Mouse (Mus musculus) midbrain, embryonic 16.5 days (tissue): ENCODE measurements at regions not wholly inside any gene's neighbourhood (a gene's known extent, or its start where the extent isn't known, plus 50 kb on each side); places are given as distances from the start of the nearest gene placed in this dataset.

Experiments used
- ATAC-seq: fragments of 200-750 bp; cut with Nextera tagmentation; 2 replicates; pipeline ENCODE4 v1.8.0; 2017; ENCODE audit warnings: moderate TSS enrichment
- H3K27ac ChIP-seq: fragments of 300-500 bp; sonication (generic); 2 replicates; pipeline ENCODE4 v1.5.1; 2014; ENCODE audit warnings: mild to moderate bottlenecking, low read length, mixed read lengths
- H3K27me3 ChIP-seq: fragments of 300-500 bp; sonication (generic); 2 replicates; pipeline ENCODE4 v1.6.1; 2014; ENCODE audit warnings: low read depth, low read length, mixed read lengths; ENCODE audit not compliant: control insufficient read depth, insufficient read depth
- H3K36me3 ChIP-seq: fragments of 300-500 bp; sonication (generic); 2 replicates; pipeline ENCODE4 v1.6.1; 2014; ENCODE audit warnings: mild to moderate bottlenecking, low read length, moderate library complexity, mixed read lengths; ENCODE audit not compliant: control insufficient read depth, insufficient read depth
- H3K4me1 ChIP-seq: fragments of 300-500 bp; sonication (generic); 2 replicates; pipeline ENCODE4 v1.6.1; 2014; ENCODE audit warnings: mild to moderate bottlenecking, low read length, mixed read lengths; ENCODE audit not compliant: control insufficient read depth, insufficient read depth
- H3K4me2 ChIP-seq: fragments of 300-500 bp; sonication (generic); 2 replicates; pipeline ENCODE4 v1.6.1; 2014; ENCODE audit warnings: mild to moderate bottlenecking, low read length, mixed read lengths
- H3K4me3 ChIP-seq: fragments of 300-500 bp; sonication (generic); 2 replicates; pipeline ENCODE4 v1.5.1; 2014; ENCODE audit warnings: low read depth, mild to moderate bottlenecking, low read length, moderate library complexity, mixed read lengths
- H3K9ac ChIP-seq: fragments of 300-500 bp; sonication (generic); 2 replicates; pipeline ENCODE4 v1.6.1; 2014; ENCODE audit warnings: low read depth, low read length, mixed read lengths
- H3K9me3 ChIP-seq: fragments of 300-500 bp; sonication (generic); replicated peaks from 2 replicates; pipeline ENCODE4 v1.6.1; 2014; ENCODE audit warnings: mild to moderate bottlenecking, low read length, mixed read lengths; ENCODE audit not compliant: control insufficient read depth, poor library complexity, severe bottlenecking
- WGBS: fragments of 180-500 bp; shearing (Covaris S2); extraction: QIAGEN DNeasy Blood & Tissue Kit; methylation state at CpG from one replicate; pipeline ENCODE4 v1.1.7; 2014; 5-methylcytosine and 5-hydroxymethylcytosine counted together

DNA sequence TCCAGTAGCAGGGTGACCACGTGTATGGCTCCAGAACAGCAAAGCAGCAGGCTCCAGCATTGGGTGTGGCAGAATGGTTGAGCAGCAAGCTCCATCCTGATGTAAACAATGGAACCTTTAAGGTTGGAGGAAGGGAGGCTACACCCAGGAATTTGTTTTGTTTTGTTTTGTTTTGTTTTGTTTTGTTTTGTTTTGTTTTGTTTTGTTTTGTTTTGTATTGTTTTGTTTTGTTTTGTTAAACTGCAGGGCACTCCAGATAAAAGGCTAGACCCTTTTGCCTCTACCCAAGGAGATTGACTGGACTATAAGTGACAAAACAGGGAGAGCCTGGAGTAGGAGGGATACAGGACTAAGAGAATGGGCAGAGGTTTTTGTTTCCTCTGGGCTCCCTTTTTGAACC, 647.5 kb downstream of the Kcnj3 start:
- Histone ChIP-seq H3K4me2 (no peak overlapping the region), H3K4me1 (no peaks in the 10 kb centered on the region), H3K9ac (no peak overlapping the region), H3K27me3 (no peaks in the 10 kb centered on the region), H3K4me3 (no peak overlapping the region), H3K9me3 (no peaks in the 10 kb centered on the region), H3K27ac (no peak overlapping the region), H3K36me3 (no peaks in the 10 kb centered on the region)
- no peak for ATAC-seq
- WGBS = 52% methylated on average over 1 of the region's 1 CpGs

GRCm38 (mm10) chr2:56109531-56109930, 673.8 kb downstream of the Kcnj3 start:
- H3K9me3 ChIP-seq = no peaks in the 10 kb centered on the region
- no peaks in the 10 kb centered on the region for H3K36me3 ChIP-seq
- no peak overlapping the region for H3K4me2 ChIP-seq
- no peak overlapping the region for H3K4me3 ChIP-seq
- no peak; the same call in 1 of the 2 replicates for ATAC-seq
- H3K4me1 ChIP-seq = no peaks in the 10 kb centered on the region
- no peak overlapping the region for H3K27ac ChIP-seq
- H3K27me3 ChIP-seq = peaks cover 3% of the 10 kb centered on the region; the same call in 1 of the 2 replicates
- H3K9ac ChIP-seq = no peak overlapping the region
- 38% methylated on average over 3 of the region's 3 CpGs for WGBS

DNA sequence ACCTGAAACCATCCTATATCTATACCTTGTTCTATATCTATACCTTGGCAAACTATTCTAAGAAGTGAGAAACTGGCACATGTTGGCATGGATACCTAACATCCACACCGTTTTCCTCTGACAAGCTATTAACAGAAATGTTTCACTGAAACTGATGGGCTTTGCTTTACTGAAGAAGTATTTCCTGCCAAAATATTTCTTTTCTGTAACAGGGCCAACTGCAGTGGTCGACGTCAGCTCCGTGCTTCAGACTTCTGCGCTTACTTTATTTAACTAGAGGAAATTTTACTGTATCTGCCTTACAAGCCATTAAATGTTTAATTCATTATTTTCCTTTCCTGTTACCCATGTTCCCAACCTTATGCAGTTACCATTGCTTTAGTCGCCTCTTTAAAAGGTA, 674.2 kb downstream of the Kcnj3 start:
- 67% methylated on average over 6 of the region's 6 CpGs for WGBS
- Histone ChIP-seq H3K36me3 (no peaks in the 10 kb centered on the region), H3K4me1 (no peaks in the 10 kb centered on the region), H3K4me3 (no peak overlapping the region), H3K9me3 (no peaks in the 10 kb centered on the region), H3K9ac (no peak overlapping the region), H3K4me2 (no peak overlapping the region), H3K27ac (no peak overlapping the region), H3K27me3 (peaks cover 3% of the 10 kb centered on the region; the same call in 1 of the 2 replicates)
- ATAC-seq = no peak

DNA sequence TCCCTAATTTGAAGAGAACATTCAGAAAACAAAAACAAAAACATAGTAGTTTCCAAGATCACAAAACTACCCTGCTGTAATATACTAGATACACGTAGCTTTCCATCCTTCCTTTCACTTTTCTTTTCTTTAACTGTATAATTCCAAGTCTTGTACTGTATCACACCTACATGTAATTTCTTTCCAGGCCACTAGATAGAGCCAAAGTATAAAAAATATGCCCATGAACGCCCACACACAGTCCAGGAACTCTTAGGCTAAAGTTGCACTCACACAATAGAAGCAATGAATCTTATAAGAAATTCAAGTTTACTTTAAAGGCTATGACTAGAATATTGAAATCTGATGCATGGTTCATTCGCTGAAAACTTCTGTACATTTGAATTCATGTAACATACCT, 678.7 kb downstream of the Kcnj3 start:
- ATAC-seq = peak; percentile 87
- H3K27ac ChIP-seq = no peak overlapping the region
- 18% methylated on average over 3 of the region's 3 CpGs for WGBS

DNA sequence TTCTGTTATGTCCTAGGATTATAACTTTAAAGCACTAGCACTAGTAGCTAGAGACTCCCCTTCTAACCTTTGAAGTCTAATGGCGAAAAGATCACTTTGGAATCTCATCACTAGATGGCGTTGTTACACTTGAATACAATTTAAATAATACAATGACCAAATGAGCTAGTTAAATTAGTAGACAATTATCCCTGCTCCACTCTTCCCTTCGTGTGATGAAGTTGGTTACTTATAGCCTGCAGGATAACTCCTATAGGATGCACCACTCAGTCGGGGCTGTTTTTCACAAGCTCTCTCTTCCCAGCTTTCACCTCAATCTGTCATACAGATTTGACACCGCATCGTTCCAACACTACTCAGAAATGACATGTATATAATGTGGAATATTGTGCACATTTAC, 683.6 kb downstream of the Kcnj3 start:
- Histone ChIP-seq H3K36me3 (no peaks in the 10 kb centered on the region), H3K27me3 (no peaks in the 10 kb centered on the region), H3K27ac (no peak overlapping the region), H3K4me3 (no peak overlapping the region), H3K4me2 (peak overlapping the region; percentile 41), H3K9ac (no peak overlapping the region), H3K9me3 (no peaks in the 10 kb centered on the region), H3K4me1 (no peaks in the 10 kb centered on the region)
- WGBS = 14% methylated on average over 6 of the region's 6 CpGs
- ATAC-seq = peak; percentile 68; the same call in 1 of the 2 replicates

More for the DNA sequence above, 678.7 kb downstream of the Kcnj3 start:
- Histone ChIP-seq H3K9me3 (no peaks in the 10 kb centered on the region), H3K4me2 (no peak overlapping the region), H3K4me3 (no peak overlapping the region), H3K9ac (no peak overlapping the region), H3K4me1 (no peaks in the 10 kb centered on the region), H3K27me3 (peaks cover 3% of the 10 kb centered on the region; the same call in 1 of the 2 replicates), H3K36me3 (no peaks in the 10 kb centered on the region)

- no peak overlapping the region for H3K27ac ChIP-seq
- peak; percentile 60; the same call in 1 of the 2 replicates for ATAC-seq
- WGBS = 45% methylated on average over 6 of the region's 6 CpGs
- no peak overlapping the region for H3K9ac ChIP-seq
- no peak overlapping the region for H3K4me2 ChIP-seq
- no peaks in the 10 kb centered on the region for H3K27me3 ChIP-seq
- no peak overlapping the region for H3K4me3 ChIP-seq
- H3K9me3 ChIP-seq = no peaks in the 10 kb centered on the region
- no peaks in the 10 kb centered on the region for H3K4me1 ChIP-seq
- no peaks in the 10 kb centered on the region for H3K36me3 ChIP-seq
Observed at GRCm38 (mm10) chr2:56147107-56147615, 711.4 kb downstream of the Kcnj3 start.

GRCm38 (mm10) chr2:56196449-56196848, 760.7 kb downstream of the Kcnj3 start:
- Histone ChIP-seq H3K4me1 (no peaks in the 10 kb centered on the region), H3K36me3 (no peaks in the 10 kb centered on the region), H3K27me3 (no peaks in the 10 kb centered on the region), H3K4me3 (no peak overlapping the region), H3K9me3 (no peaks in the 10 kb centered on the region), H3K9ac (no peak overlapping the region), H3K4me2 (no peak overlapping the region), H3K27ac (no peak overlapping the region)
- WGBS = 75% methylated on average over 8 of the region's 8 CpGs
- no peak for ATAC-seq

DNA sequence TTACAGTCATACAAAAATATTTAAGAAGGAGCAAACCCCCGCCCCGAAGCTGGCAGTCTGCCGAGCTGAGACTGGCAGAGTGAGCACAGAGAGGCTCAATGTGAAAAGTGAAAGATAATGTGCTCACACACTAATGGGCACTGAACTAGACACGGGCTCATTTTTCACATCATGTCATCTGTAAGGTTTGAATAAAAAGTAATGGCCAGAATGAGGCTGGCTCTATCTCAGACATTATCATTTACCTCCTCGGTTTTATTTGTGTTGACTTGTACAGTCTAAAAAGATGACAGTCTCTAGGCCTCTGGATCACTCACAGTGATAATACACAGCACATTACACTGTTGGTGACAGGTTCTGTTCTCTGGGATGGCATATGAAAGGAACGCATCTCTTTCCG, 791.7 kb downstream of the Kcnj3 start:
- Histone ChIP-seq H3K27ac (no peak overlapping the region), H3K9me3 (no peaks in the 10 kb centered on the region), H3K4me1 (no peaks in the 10 kb centered on the region), H3K4me3 (no peak overlapping the region), H3K4me2 (no peak overlapping the region), H3K9ac (no peak overlapping the region), H3K27me3 (no peaks in the 10 kb centered on the region), H3K36me3 (no peaks in the 10 kb centered on the region)
- ATAC-seq = peak; percentile 45; the same call in 1 of the 2 replicates
- 77% methylated on average over 7 of the region's 7 CpGs for WGBS

DNA sequence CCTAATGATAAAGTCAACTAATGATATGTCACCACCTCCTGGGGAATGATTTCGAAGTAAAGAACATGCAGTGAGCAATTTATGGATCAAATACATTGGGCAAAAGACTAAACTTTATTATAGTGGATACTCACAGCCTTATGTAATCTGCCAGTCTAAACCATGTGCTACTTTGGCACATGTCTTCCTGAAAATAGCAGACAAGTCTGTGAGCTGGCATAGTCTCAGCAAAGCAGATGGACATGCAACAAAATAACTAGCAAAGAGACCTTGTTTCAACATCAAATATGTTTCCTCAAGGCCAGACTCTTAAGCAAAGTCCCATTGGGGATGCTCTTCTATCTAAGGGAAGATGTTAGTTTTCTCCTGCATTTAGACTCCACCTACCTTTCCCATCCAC, 797.3 kb downstream of the Kcnj3 start:
- H3K27me3 ChIP-seq = no peaks in the 10 kb centered on the region
- H3K4me1 ChIP-seq = no peaks in the 10 kb centered on the region
- H3K4me3 ChIP-seq = no peak overlapping the region
- no peak overlapping the region for H3K4me2 ChIP-seq
- no peaks in the 10 kb centered on the region for H3K9me3 ChIP-seq
- no peaks in the 10 kb centered on the region for H3K36me3 ChIP-seq
- 77% methylated on average over 1 of the region's 1 CpGs for WGBS
- no peak overlapping the region for H3K27ac ChIP-seq
- no peak for ATAC-seq
- H3K9ac ChIP-seq = no peak overlapping the region
